Mouse (Mus musculus) gastrocnemius, postnatal 4 days (tissue): ENCODE data around the gene Nt5c1a. TPM values are rescaled to one million over a fixed set of nuclear protein-coding genes. Genes with fewer than 3 reads are reported as not detected.
"Not testable (repeated sequence)": the region's sequence is repeated elsewhere in the genome, so short reads cannot be mapped to it uniquely, and the experiment has no call there.

Experiments
- DNase-seq, 2 experiments: peaks; one replicate each; pipeline ENCODE4 v3.0.0; 2021 to 2022; ENCODE audit warnings: low spot score in 2 of 2, mixed read lengths in 2 of 2
- long read RNA-seq, 2 experiments: library from polyadenylated mRNA; stranded (forward); transcript quantifications; one replicate each; pipeline ENCODE4 v2.0.0; 2021
- total RNA-seq, 2 experiments: library from RNA; stranded (reverse); gene quantifications; 2 replicates each; pipeline ENCODE4 v1.2.3; 2021

The Nt5c1a gene
- total RNA-seq, result 1 to 10 TPM; 3.3 to 9.3 TPM
- long read RNA-seq, experiment 1, partial matches to known transcripts, result 0 of 4 reads
- long read RNA-seq, experiment 1, other reads (novel, unspliced or antisense), result 3 of 4 reads
- long read RNA-seq, experiment 2, partial matches to known transcripts, result 0 of 3 reads
- long read RNA-seq, experiment 2, other reads (novel, unspliced or antisense), result 2 of 3 reads

DNA sequence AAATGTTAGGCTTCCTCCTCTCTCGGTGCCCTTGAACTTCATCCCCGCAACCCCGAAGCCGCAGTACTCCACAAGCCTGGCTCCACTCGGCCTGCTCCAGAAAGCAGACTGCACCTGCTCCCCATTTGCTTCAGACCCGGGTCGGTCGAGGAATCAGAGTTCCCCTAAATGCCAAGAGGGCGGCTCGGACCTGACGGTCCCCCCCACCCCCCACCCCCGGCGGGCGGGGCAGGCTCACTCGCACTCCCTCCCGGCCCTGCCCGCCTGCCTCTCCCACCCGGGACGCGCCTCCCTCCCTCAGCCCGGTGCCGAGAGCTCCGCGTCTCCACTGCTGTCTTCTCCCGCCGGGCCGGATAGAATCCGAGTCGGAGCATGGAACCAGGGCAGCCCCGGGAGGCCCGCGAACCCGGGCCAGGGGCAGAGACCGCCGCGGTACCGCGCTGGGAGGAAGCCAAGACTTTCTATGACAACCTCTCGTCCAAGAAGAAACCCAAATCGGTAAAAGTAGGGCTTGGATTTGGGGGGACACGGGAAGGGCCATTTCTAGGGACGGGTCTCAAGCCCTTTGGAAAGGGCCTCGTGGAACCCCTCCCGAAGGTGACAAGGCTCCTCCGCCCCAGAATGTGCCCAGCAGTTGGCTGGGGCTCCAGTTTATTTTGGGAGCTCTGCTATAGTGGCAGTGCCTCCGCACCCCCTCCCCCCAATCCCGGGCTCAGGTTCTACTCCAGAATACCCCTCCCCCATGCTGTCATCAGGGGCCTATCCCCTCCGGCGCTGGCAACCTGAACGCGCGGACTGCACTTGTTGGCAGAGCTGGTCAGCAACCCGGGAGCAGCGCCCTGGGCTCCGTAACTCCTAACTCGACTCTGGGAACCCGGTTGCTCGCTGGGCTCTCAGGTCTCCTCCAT, at the start of gene Nt5c1a:
Gene Nt5c1a, plus strand, starts transcription at position 319 of the 908 bp plus-strand sequence.
- DNase-seq, result peak in 1 of 2 experiments; percentile 26

DNA sequence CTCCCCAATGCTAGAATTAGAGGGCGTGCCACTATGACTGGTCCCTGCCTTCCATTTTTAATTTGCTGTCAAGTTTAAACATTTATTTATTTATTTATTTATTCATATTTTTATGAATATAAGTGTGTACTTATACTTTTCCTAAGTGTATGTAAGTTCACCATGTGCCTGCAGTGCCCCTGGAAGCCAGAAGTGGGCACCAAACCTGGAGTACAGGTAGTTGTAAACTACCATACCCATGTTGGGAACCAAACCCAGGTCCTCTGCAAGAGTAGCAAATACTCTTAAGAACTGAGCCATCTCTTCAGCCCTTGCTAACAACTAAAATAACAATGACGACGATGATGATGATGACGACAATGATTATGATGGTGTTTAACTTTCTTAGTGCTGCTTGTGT, 49.3 kb upstream of the Nt5c1a start:
- DNase-seq, result no peak

DNA sequence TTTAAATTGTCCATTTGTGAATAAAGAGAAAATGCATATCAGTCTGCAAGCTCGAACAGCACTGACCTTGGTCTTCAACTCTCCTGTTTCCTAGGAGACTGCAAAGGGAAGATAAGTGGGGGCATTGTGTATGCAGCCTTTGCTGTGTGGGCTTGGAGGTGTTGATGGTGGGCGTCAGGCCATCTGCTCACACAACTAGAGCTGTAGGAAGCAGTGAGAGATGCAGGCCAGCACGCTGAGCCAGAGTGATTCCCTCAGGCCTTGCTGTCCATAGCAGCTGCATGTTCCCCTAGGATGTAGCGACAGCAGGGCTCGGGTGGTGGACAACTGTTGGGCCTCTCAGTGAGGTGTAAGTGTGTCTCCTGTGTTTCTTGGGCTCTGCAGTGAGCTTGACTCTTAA, 48.3 kb upstream of the Nt5c1a start:
- DNase-seq, result no peak

GRCm38 (mm10) chr4:123155004-123155403, 46.3 kb upstream of the Nt5c1a start:
- DNase-seq, result no peak

GRCm38 (mm10) chr4:123155427-123155826, 45.9 kb upstream of the Nt5c1a start:
- no peak for DNase-seq

DNA sequence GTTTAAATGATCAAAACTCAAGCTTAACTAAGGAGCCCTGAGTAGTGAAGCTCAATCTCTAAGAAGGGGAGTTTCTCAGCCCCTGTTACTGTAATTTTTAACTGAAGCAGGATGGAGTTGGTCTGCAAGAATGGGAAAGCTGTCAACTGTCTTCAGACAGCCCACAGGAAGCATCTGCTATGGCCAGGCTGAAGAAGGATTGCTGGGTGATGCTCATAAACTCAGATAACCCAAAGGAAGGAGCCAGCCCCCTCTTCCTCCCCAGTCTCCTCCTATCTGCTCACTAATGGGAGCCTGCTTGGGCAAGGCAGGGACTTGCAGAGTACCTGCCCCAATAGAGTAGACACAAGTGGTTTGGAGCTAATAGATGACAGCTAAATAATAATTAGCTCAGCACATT, 45.5 kb upstream of the Nt5c1a start:
- no peak for DNase-seq

GRCm38 (mm10) chr4:123160571-123160970, 40.7 kb upstream of the Nt5c1a start:
- DNase-seq, result no peak

GRCm38 (mm10) chr4:123161251-123161650, 40.1 kb upstream of the Nt5c1a start:
- DNase-seq, result not testable (repeated sequence)

DNA sequence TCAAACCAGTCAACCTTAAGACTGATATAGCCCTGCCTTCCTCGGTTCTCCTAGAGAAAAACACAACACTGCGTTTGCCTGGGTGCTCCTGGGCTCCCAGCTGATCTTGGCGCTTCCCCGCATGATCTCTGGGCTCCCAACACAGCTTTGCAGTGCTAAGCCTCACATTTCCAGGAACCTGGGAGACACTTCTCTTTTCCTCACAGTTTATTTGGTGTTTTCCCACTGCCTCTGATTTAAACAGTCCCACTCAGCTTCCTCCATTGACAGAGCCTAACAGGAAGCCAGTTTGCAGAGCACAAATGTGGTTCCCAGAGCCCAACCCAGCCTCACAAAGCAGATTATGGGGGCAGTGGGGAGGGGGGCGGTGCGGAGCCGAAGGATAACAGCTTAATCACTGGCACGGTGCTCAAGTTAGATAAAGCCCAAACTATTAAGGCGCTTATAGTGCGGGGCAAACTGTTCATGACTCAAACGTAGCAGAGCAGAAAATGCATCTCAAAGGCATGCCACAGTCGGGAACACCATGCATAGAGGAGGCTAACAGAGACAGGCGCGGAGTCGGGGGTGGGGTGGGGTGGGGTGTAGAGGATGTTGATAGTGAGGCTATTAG, 38.9 kb upstream of the Nt5c1a start:
- DNase-seq, result no peak

DNA sequence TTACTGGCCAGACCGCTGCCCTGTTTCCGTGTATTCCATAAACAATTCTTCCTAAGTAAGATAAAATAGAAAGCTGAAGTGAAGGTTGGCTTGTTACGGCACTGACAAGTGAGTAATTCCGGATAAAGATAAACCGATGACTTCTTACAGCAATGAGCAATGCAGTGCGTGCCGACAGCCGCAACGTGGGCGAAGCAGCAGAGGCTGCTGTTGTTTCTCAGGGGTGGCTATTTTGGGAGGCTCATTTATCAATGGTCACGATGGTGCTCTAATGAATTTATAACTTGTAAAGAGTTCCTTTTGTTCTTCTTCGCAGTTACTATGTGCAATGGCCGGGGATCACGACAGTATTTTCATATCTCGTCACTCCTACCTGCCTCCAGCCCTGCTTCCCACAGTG, 37.1 kb upstream of the Nt5c1a start:
- no peak for DNase-seq

- no peak for DNase-seq
Measured at GRCm38 (mm10) chr4:123171811-123172210, 29.5 kb upstream of the Nt5c1a start.

DNA sequence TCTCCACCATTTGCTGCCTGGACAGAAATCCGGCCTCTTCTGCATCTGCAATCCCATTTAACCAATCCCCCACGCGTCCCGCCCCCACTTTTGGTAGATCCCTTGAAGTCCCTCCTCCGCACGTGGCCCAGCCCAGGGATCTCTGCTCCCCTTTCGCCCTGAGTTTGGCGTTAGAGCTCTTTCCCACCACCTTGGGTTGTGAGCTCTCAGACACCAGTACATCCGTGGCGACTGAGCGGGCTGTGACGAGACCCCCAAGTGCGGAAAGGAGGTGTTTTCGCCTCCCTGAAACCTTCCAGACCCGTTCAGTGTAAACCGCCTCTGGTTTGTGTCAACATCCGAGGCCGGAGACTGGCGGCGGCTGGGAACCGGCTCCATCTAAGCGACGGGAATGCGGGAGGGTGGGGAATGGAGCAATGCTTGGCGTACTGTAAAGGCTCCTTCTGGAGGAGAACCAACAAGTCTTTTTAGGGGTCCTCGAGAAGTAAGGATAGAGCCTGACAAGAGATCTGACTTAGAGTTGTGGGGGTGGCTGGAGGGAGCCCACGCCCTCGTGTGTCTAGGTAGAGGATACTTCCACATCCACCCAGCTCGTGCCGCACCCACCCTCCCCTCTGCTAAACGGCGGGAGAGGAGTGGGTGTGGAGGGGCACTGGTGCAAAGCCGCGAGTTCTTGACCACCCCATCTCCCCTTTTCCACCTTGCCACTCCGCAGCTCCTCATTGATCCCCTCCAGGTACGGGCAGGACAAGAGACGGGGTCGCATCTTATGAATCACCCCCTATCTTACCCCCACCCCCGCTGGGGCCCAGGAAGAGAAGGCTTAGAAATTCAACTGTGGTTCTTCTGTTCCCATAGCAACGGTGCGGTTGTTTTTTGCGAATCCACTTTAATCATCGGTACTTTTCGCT, 18.7 kb upstream of the Nt5c1a start, which contains the start of gene Hpcal4:
Gene Hpcal4, plus strand, starts transcription at position 900 of the 911 bp plus-strand sequence.
- peak in 1 of 2 experiments; percentile 28 for DNase-seq

DNA sequence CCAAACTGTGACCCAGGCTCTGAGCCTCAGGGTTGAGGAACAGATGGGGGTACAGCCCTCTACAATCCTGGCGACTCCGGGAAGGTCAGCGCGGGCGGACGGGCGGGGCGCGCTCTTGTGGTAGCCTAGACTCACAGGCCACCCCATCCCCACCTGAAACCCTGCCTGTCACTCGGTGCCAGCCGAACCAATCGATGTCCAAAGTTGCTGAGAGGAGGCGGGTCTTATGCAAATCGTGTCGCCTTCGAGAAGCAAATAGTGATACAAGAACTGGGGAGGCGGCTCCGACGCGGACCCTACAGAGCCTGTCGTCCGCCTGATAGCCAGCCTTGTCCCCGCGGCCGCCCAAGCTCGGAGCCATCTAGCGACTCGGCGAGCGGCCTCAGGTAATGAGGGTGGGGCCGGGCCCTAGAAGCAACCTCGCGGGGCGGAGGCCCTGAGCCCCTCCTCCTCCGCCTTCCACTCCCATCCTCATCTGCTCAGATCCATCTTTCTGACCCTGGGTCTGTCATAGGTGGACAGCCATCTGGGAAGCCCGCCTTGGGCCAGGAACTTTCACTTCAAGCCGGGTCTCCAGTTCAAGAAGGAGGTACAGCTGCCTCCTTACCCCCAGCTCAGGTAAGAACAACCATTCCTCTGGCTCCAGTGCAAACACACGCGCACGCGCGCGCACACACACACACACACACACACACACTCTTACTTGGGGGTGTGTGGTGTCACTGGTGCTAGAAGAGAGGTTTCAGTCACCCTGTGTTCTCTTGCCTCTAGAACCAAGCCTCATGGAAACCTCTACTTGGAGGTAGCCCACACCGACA, 17.9 kb upstream of the Nt5c1a start:
- DNase-seq, result peak in 1 of 2 experiments; percentile 34

- DNase-seq, result no peak
Measured at GRCm38 (mm10) chr4:123184816-123185215, 16.5 kb upstream of the Nt5c1a start.

DNA sequence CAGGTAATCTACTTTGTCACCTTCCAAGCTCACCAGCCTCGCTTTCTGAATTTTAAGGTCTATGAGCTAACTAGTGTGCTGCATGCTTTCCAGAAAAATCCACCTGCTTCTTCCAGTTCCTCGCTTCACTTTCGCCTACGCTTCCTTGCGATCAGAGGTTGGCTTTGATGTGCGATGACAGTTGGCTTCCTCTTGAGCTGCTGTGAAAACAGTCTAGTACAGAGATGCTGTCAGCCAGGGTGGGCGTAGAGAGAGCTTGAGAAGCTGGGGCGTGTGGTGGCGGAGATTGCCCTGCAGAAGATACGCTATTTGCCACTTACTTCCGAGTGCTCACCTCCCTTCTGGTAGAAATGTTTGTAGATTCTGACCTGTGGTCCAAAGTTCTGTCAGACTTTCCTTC, 9.0 kb upstream of the Nt5c1a start:
- DNase-seq, result no peak

DNA sequence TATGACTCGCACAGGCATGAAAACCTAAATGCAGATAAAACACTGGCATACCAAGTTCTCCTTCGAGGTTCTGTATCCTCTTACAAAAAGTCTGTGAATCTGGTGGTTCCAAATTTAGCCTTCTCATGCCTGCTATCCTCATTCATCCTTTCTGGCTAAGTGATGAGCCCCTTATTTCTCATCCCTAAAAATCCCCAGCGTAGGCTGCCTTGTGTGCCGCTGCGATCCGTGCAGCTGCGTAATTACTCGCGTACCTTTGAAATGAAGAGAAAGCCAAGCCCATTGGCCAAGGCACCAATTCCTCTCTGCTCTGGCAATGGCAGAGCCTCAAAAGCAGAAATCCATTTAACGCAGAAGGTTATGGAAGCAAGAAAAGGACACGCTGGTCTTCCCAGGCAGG, 7.5 kb upstream of the Nt5c1a start:
- DNase-seq, result no peak

GRCm38 (mm10) chr4:123196695-123197094, 4.6 kb upstream of the Nt5c1a start:
- no peak for DNase-seq

GRCm38 (mm10) chr4:123200771-123201185, 526 bp upstream of the Nt5c1a start:
- peak; percentile 53 to 60 for DNase-seq

DNA sequence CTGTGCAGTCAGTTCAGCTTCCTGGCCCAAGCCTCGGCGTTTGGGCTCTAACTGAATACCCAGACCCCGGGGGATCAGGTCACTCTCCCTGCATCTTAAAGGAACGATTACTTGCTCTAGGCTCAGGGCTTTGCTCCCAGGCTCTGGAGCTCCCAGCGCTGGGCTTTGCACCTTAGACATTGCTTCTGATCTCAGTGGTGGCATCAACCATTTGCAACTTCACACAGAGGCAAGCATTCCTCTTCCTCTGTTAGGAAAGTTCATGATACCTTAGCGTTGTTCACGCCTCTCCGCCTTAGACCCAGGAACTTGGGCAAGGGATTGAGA, 753 bp downstream of the Nt5c1a start:
- no peak for DNase-seq

- no peak for DNase-seq
Measured at GRCm38 (mm10) chr4:123207337-123207736, 6.0 kb downstream of the Nt5c1a start.
